Mouse (Mus musculus): ENCODE measurements around the gene Mx1. TPM values are rescaled to one million over a fixed set of nuclear protein-coding genes. Genes with fewer than 3 reads are reported as not detected.

The Mx1 gene
- total RNA-seq (2014; fragmentation: Nextera tagmentation) (not detected in 2 replicates), total RNA-seq (2017) (0.27 TPM in 1 of 2 replicates, not detected in the other), polyA plus RNA-seq (2012) (not detected in 2 replicates)

GRCm38 (mm10) chr16:97462481-97463181 lies at the start of gene Mx1:
Mx1 (minus strand) TSS chr16:97462907.
- TF ChIP-seq GATA1 (IDR thresholded peaks at IDR 0.05; ENCODE audit: borderline replicate concordance, low read length) (no peak), GATA2 (IDR thresholded peaks at IDR 0.05; ENCODE audit: borderline replicate concordance, low read depth, low read length) (no peak), CTCF (IDR thresholded peaks at IDR 0.05; ENCODE audit: low read depth, low read length) (no peak), POLR2AphosphoS5 (IDR thresholded peaks at IDR 0.05; ENCODE audit: insufficient replicate concordance, low read depth, low read length) (no peak), TAL1 (conservative IDR thresholded peaks at IDR 0.05; ENCODE audit: low read depth, low read length) (no peak)
- H3K9me3 ChIP-seq (replicated peaks), result no peaks in the 10 kb centered on the region
- H3K4me1 ChIP-seq (ENCODE audit: insufficient read depth, low read depth, low read length), result no peaks in the 10 kb centered on the region
- H3K36me3 ChIP-seq (replicated peaks), result no peaks in the 10 kb centered on the region
- ATAC-seq (ENCODE audit: extremely low read depth, insufficient number of reproducible peaks, low FRiP score, poor library complexity, severe bottlenecking) (no peak), DNase-seq (ENCODE audit: low spot score) (no peak)
- peaks cover 4% of the 10 kb centered on the region; the same call in 1 of the 2 replicates for H3K27me3 ChIP-seq (ENCODE audit: insufficient read depth, low read length)
- H3K4me3 ChIP-seq (ENCODE audit: low read depth, low read length), result no peak within 1 kb of the TSS

GRCm38 (mm10) chr16:97512347-97512751 lies 49.6 kb upstream of the Mx1 start:
- Histone ChIP-seq H3K27me3 (ENCODE audit: insufficient read depth, low read length) (no peaks in the 10 kb centered on the region; the same call in 1 of the 2 replicates), H3K4me3 (ENCODE audit: low read depth, low read length) (no peak overlapping the region), H3K9me3 (replicated peaks) (no peaks in the 10 kb centered on the region), H3K36me3 (replicated peaks) (no peaks in the 10 kb centered on the region), H3K4me1 (ENCODE audit: insufficient read depth, low read depth, low read length) (no peaks in the 10 kb centered on the region)
- no peak for TF ChIP-seq GATA1 (IDR thresholded peaks at IDR 0.05; ENCODE audit: borderline replicate concordance, low read length)
- TF ChIP-seq CTCF (IDR thresholded peaks at IDR 0.05; ENCODE audit: low read depth, low read length), result no peak
- no peak for TF ChIP-seq POLR2AphosphoS5 (IDR thresholded peaks at IDR 0.05; ENCODE audit: insufficient replicate concordance, low read depth, low read length)
- TF ChIP-seq TAL1 (conservative IDR thresholded peaks at IDR 0.05; ENCODE audit: low read depth, low read length), result no peak
- no peak for TF ChIP-seq GATA2 (IDR thresholded peaks at IDR 0.05; ENCODE audit: borderline replicate concordance, low read depth, low read length)
- no peak for ATAC-seq (ENCODE audit: extremely low read depth, insufficient number of reproducible peaks, low FRiP score, poor library complexity, severe bottlenecking)
- DNase-seq (ENCODE audit: low spot score), result no peak

- Histone ChIP-seq H3K9me3 (replicated peaks) (no peaks in the 10 kb centered on the region), H3K36me3 (replicated peaks) (no peaks in the 10 kb centered on the region), H3K4me3 (ENCODE audit: low read depth, low read length) (no peak overlapping the region), H3K4me1 (ENCODE audit: insufficient read depth, low read depth, low read length) (no peaks in the 10 kb centered on the region), H3K27me3 (ENCODE audit: insufficient read depth, low read length) (no peaks in the 10 kb centered on the region; the same call in 1 of the 2 replicates)
- TF ChIP-seq TAL1 (conservative IDR thresholded peaks at IDR 0.05; ENCODE audit: low read depth, low read length) (no peak), POLR2AphosphoS5 (IDR thresholded peaks at IDR 0.05; ENCODE audit: insufficient replicate concordance, low read depth, low read length) (no peak), GATA1 (IDR thresholded peaks at IDR 0.05; ENCODE audit: borderline replicate concordance, low read length) (no peak), GATA2 (IDR thresholded peaks at IDR 0.05; ENCODE audit: borderline replicate concordance, low read depth, low read length) (no peak), CTCF (IDR thresholded peaks at IDR 0.05; ENCODE audit: low read depth, low read length) (no peak)
- ATAC-seq (ENCODE audit: extremely low read depth, insufficient number of reproducible peaks, low FRiP score, poor library complexity, severe bottlenecking) (no peak), DNase-seq (ENCODE audit: low spot score) (no peak)
These were observed 48.8 kb upstream of the Mx1 start for GRCm38 (mm10) chr16:97511495-97511894.

- DNase-seq (ENCODE audit: low spot score) (no peak), ATAC-seq (ENCODE audit: extremely low read depth, insufficient number of reproducible peaks, low FRiP score, poor library complexity, severe bottlenecking) (no peak)
- no peaks in the 10 kb centered on the region; the same call in 1 of the 2 replicates for H3K27me3 ChIP-seq (ENCODE audit: insufficient read depth, low read length)
- H3K4me1 ChIP-seq (ENCODE audit: insufficient read depth, low read depth, low read length), result no peaks in the 10 kb centered on the region
- H3K4me3 ChIP-seq (ENCODE audit: low read depth, low read length), result no peak overlapping the region
- TF ChIP-seq CTCF (IDR thresholded peaks at IDR 0.05; ENCODE audit: low read depth, low read length), result no peak
- TF ChIP-seq GATA2 (IDR thresholded peaks at IDR 0.05; ENCODE audit: borderline replicate concordance, low read depth, low read length), result no peak
- no peak for TF ChIP-seq TAL1 (conservative IDR thresholded peaks at IDR 0.05; ENCODE audit: low read depth, low read length)
- no peak for TF ChIP-seq GATA1 (IDR thresholded peaks at IDR 0.05; ENCODE audit: borderline replicate concordance, low read length)
- no peak for TF ChIP-seq POLR2AphosphoS5 (IDR thresholded peaks at IDR 0.05; ENCODE audit: insufficient replicate concordance, low read depth, low read length)
- no peaks in the 10 kb centered on the region for H3K36me3 ChIP-seq (replicated peaks)
- no peaks in the 10 kb centered on the region for H3K9me3 ChIP-seq (replicated peaks)
These were observed 48.1 kb upstream of the Mx1 start for GRCm38 (mm10) chr16:97510849-97511248.

- Histone ChIP-seq H3K9me3 (replicated peaks) (no peaks in the 10 kb centered on the region), H3K36me3 (replicated peaks) (no peaks in the 10 kb centered on the region), H3K4me3 (ENCODE audit: low read depth, low read length) (no peak overlapping the region), H3K27me3 (ENCODE audit: insufficient read depth, low read length) (peaks cover 2% of the 10 kb centered on the region; the same call in 1 of the 2 replicates), H3K4me1 (ENCODE audit: insufficient read depth, low read depth, low read length) (no peaks in the 10 kb centered on the region)
- ATAC-seq (ENCODE audit: extremely low read depth, insufficient number of reproducible peaks, low FRiP score, poor library complexity, severe bottlenecking), result no peak
- DNase-seq (ENCODE audit: low spot score), result no peak
- TF ChIP-seq CTCF (IDR thresholded peaks at IDR 0.05; ENCODE audit: low read depth, low read length) (no peak), GATA1 (IDR thresholded peaks at IDR 0.05; ENCODE audit: borderline replicate concordance, low read length) (no peak), POLR2AphosphoS5 (IDR thresholded peaks at IDR 0.05; ENCODE audit: insufficient replicate concordance, low read depth, low read length) (no peak), GATA2 (IDR thresholded peaks at IDR 0.05; ENCODE audit: borderline replicate concordance, low read depth, low read length) (no peak), TAL1 (conservative IDR thresholded peaks at IDR 0.05; ENCODE audit: low read depth, low read length) (no peak)
These were observed 45.1 kb upstream of the Mx1 start for GRCm38 (mm10) chr16:97507783-97508182.

- H3K4me1 ChIP-seq (ENCODE audit: insufficient read depth, low read depth, low read length), result no peaks in the 10 kb centered on the region
- ATAC-seq (ENCODE audit: extremely low read depth, insufficient number of reproducible peaks, low FRiP score, poor library complexity, severe bottlenecking) (no peak), DNase-seq (ENCODE audit: low spot score) (no peak)
- no peaks in the 10 kb centered on the region for H3K36me3 ChIP-seq (replicated peaks)
- H3K27me3 ChIP-seq (ENCODE audit: insufficient read depth, low read length), result 0 out of 2 replicates have a peak, but pooled peaks cover 2% of the 10 kb centered on the region
- H3K9me3 ChIP-seq (replicated peaks), result no peaks in the 10 kb centered on the region
- no peak for TF ChIP-seq TAL1 (conservative IDR thresholded peaks at IDR 0.05; ENCODE audit: low read depth, low read length)
- TF ChIP-seq CTCF (IDR thresholded peaks at IDR 0.05; ENCODE audit: low read depth, low read length), result no peak
- no peak for TF ChIP-seq GATA2 (IDR thresholded peaks at IDR 0.05; ENCODE audit: borderline replicate concordance, low read depth, low read length)
- no peak for TF ChIP-seq POLR2AphosphoS5 (IDR thresholded peaks at IDR 0.05; ENCODE audit: insufficient replicate concordance, low read depth, low read length)
- TF ChIP-seq GATA1 (IDR thresholded peaks at IDR 0.05; ENCODE audit: borderline replicate concordance, low read length), result no peak
- no peak overlapping the region for H3K4me3 ChIP-seq (ENCODE audit: low read depth, low read length)
These were observed 42.1 kb upstream of the Mx1 start for GRCm38 (mm10) chr16:97504793-97505192.
